Mouse (Mus musculus) ES-Bruce4 (cell line): ENCODE results near the gene Pitpnc1. TPM values are rescaled to one million over a fixed set of nuclear protein-coding genes. Genes with fewer than 3 reads are reported as not detected.

Experiments used
- H3K27ac ChIP-seq: 2 replicates; pipeline ENCODE4 v1.5.1; 2012; ENCODE audit warnings: low read length, inconsistent platforms; ENCODE audit not compliant: insufficient read depth
- H3K27me3 ChIP-seq: 2 replicates; pipeline ENCODE4 v1.6.1; 2012; ENCODE audit warnings: mild to moderate bottlenecking, low read length, inconsistent platforms; ENCODE audit not compliant: control insufficient read depth, poor library complexity, insufficient read depth, severe bottlenecking
- H3K36me3 ChIP-seq: 2 replicates; pipeline ENCODE4 v1.6.1; 2012; ENCODE audit warnings: inconsistent platforms, mild to moderate bottlenecking, low read length, moderate library complexity; ENCODE audit not compliant: control insufficient read depth, poor library complexity, insufficient read depth, severe bottlenecking
- H3K4me1 ChIP-seq: one replicate; pipeline ENCODE4 v1.8.1; 2011; ENCODE audit warnings: low read length; ENCODE audit not compliant: control insufficient read depth, insufficient read depth
- H3K4me3 ChIP-seq: 2 replicates; pipeline ENCODE4 v1.5.1; 2011; ENCODE audit warnings: low read depth, mild to moderate bottlenecking, low read length
- H3K9ac ChIP-seq: 2 replicates; pipeline ENCODE4 v1.6.1; 2012; ENCODE audit warnings: low read depth, mild to moderate bottlenecking, inconsistent platforms; ENCODE audit not compliant: poor library complexity, severe bottlenecking
- H3K9me3 ChIP-seq: replicated peaks from 2 replicates; pipeline ENCODE4 v1.6.1; 2012; ENCODE audit warnings: mild to moderate bottlenecking, low read length, inconsistent platforms; ENCODE audit not compliant: control insufficient read depth, poor library complexity, insufficient read depth, severe bottlenecking
- CTCF ChIP-seq: IDR thresholded peaks from one replicate; pipeline ENCODE4 v1.8.1; 2011; ENCODE audit warnings: low read depth, low read length
- EP300 ChIP-seq: IDR thresholded peaks from 2 replicates; pipeline ENCODE4 v1.6.1; 2011; ENCODE audit warnings: low read depth, low read length; ENCODE audit not compliant: insufficient read depth
- POLR2A ChIP-seq: IDR thresholded peaks from one replicate; pipeline ENCODE4 v1.8.1; 2011; ENCODE audit warnings: low read length; ENCODE audit not compliant: insufficient read depth
- polyA plus RNA-seq: library from polyadenylated mRNA; stranded (reverse); fragments of >200 nt; gene quantifications from 2 replicates; pipeline ENCODE4 v1.2.4, GENCODE M21; 2011; ENCODE audit warnings: low read depth; ENCODE audit not compliant: missing spikeins, insufficient read depth, insufficient read length

The Pitpnc1 gene
- polyA plus RNA-seq, 1 experiment, result 27.1 TPM

GRCm38 (mm10) chr11:107465041-107465440, 5.5 kb downstream of the Pitpnc1 start:
- Histone ChIP-seq H3K9me3 (no peaks in the 10 kb centered on the region), H3K9ac (no peak overlapping the region), H3K4me3 (no peak overlapping the region), H3K27ac (no peak overlapping the region), H3K4me1 (no peaks in the 10 kb centered on the region), H3K36me3 (no peaks in the 10 kb centered on the region), H3K27me3 (no peaks in the 10 kb centered on the region)
- TF ChIP-seq EP300 (no peak), POLR2A (no peak), CTCF (no peak)

DNA sequence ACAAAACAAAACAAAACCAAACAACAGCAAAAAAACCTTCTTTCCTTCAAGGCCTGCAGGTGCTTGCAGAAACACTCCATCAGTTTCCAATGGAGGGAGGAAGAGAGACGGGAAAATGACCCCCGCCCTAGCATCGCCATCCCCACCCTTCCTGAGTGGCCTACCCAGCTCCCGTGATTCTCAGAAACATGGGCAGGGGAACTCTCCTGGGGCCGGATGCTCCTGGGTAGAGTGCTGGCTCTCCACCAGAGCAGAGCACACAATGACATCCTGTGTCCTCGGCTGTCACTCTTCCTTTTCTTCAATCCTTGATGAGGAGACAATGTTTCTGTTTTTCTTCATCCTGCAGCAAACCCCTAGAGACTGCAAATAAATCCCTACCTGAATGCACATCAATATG, 6.4 kb downstream of the Pitpnc1 start:
- no peaks in the 10 kb centered on the region for H3K27me3 ChIP-seq
- no peaks in the 10 kb centered on the region for H3K9me3 ChIP-seq
- H3K36me3 ChIP-seq, result no peaks in the 10 kb centered on the region
- no peaks in the 10 kb centered on the region for H3K4me1 ChIP-seq
- no peak overlapping the region for H3K9ac ChIP-seq
- no peak for TF ChIP-seq CTCF
- no peak for TF ChIP-seq POLR2A
- TF ChIP-seq EP300, result no peak
- no peak overlapping the region for H3K4me3 ChIP-seq
- no peak overlapping the region for H3K27ac ChIP-seq

DNA sequence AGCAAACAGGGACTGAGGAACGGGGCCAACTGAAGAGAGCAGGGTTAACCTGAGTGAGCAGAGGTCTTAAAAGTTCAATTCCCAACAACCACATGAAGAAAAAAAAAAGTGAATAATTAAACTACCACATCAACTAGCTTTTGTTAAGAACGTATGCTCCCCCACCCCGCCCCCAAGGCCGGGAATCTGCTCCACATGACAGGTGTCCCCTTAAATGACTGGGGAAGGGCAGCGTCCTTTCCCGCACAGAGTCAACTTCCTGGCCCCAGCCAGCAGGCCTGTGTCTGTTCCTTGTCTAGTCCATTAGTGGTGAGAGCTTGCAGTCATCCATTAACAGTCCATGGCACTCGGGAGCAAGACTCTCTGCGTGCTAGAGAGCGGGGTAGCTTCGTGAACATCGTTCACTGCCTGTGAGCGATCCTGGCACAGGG, 7.2 kb downstream of the Pitpnc1 start:
- Histone ChIP-seq H3K4me3 (peak overlapping the region; percentile 2; the same call in 1 of the 2 replicates), H3K36me3 (no peaks in the 10 kb centered on the region), H3K27me3 (no peaks in the 10 kb centered on the region), H3K9me3 (no peaks in the 10 kb centered on the region), H3K9ac (no peak overlapping the region), H3K4me1 (no peaks in the 10 kb centered on the region), H3K27ac (peak overlapping the region; percentile 4; the same call in 1 of the 2 replicates)
- TF ChIP-seq CTCF, result no peak
- peak; percentile 49; the same call in 1 of the 2 replicates for TF ChIP-seq EP300

DNA sequence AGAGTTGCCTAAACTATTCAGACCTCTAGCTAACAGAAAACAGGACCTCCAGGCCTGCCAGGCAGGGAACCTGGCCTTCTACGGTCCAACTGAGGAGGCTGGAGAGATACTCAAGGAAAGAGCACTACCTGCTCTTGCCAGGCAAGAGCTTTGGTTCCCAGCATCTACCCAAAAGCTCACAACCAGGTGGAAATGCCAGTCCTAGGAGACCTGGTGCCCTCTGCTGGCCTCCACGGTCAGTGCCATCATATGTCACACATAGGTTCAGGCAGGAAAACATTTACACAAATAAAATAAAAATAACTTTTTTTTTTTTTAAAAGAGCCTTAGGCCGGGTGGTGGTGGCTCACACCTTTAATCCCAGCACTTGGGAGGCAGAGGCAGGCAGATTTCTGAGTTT, 8.0 kb downstream of the Pitpnc1 start:
- Histone ChIP-seq H3K4me3 (no peak overlapping the region), H3K27me3 (no peaks in the 10 kb centered on the region), H3K9ac (no peak overlapping the region), H3K4me1 (peaks cover 3% of the 10 kb centered on the region), H3K36me3 (no peaks in the 10 kb centered on the region), H3K9me3 (no peaks in the 10 kb centered on the region), H3K27ac (no peak overlapping the region)
- no peak for TF ChIP-seq POLR2A
- TF ChIP-seq CTCF, result peak; percentile 73
- TF ChIP-seq EP300, result no peak

DNA sequence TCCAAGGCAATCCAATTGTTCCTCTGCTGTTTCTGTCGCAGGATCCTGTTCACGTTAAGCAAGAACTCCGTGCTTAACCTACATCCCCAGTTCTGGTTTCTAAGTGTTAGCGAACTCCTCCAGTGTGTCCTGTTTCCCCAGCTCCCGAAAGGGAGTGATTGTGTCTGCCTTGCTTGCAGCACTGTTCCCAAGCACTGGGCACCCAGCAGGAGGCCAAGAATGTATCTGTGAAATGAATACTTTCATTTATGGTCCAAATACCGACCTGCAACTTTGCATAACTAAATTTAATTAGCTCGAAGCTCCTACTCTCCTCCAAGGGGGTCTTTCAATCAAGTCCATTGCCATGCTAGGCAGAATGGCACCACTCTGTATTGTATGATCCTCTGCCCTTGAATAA, 10.7 kb downstream of the Pitpnc1 start:
- Histone ChIP-seq H3K9ac (no peak overlapping the region), H3K4me1 (peaks cover 3% of the 10 kb centered on the region), H3K4me3 (no peak overlapping the region), H3K36me3 (no peaks in the 10 kb centered on the region), H3K27ac (no peak overlapping the region), H3K9me3 (no peaks in the 10 kb centered on the region), H3K27me3 (no peaks in the 10 kb centered on the region)
- TF ChIP-seq POLR2A (no peak), EP300 (no peak), CTCF (no peak)

DNA sequence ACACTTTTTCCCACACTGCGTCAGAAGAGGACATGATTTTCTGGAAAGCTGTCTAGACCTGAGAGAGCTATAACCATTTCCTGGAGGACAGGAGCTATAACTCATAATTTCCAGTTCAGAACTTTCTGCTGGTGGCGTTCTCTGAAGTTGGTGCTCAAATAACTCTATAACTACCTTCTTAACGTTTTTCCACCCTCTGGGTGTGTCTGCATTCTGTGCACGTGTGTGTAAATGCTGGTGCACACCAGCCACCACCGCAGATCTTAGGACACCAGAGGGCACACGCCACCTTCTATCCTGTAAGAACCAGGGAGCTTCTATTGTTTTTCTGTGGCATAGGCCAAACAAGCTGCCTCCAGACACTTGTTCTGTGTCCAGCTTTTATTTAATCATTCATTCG, 11.5 kb downstream of the Pitpnc1 start:
- H3K4me3 ChIP-seq, result no peak overlapping the region
- H3K36me3 ChIP-seq, result no peaks in the 10 kb centered on the region
- H3K27ac ChIP-seq, result 0 out of 2 replicates have a peak overlapping the region, but pooled peaks have one; percentile 26
- TF ChIP-seq CTCF (no peak), POLR2A (no peak), EP300 (no peak)
- H3K27me3 ChIP-seq, result no peaks in the 10 kb centered on the region
- H3K9ac ChIP-seq, result no peak overlapping the region
- peaks cover 3% of the 10 kb centered on the region for H3K4me1 ChIP-seq
- no peaks in the 10 kb centered on the region for H3K9me3 ChIP-seq
